Mouse (Mus musculus): ENCODE results near the gene Galnt10. TPM values are rescaled to one million over a fixed set of nuclear protein-coding genes. Genes with fewer than 3 reads are reported as not detected.
"Not testable (repeated sequence)": the region's sequence is repeated elsewhere in the genome, so short reads cannot be mapped to it uniquely, and the experiment has no call there.

Gene Galnt10
- polyA plus RNA-seq, 1 experiment = 27.2 TPM

DNA sequence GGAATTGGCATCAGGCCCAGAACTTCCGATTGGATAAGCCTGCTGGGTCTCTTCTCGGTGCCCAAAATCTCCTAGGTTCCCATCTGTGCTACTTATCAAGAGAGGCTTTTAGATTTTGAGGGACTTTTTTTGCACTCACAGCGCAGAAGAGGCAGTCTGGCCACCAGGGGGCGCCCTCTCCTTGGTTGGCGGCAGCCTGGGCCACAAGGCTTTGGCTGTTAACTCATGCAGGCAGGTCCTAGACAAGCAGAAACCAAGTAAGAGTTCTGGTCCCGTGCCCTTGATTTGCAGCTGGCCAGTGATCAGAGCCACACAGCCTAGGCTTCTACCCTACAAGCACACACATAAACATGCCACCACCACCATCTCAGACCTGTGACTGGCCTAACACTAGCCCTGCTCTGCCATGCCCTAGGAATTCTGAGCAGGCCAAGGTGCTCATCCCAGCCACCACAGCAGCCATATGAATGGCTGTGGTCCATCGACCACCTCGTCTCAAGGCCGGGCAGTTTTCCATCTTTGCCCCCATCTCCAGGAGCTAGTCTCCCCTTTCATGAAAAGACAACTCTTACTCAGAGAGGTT lies 174.8 kb downstream of the Galnt10 start:
- Histone ChIP-seq H3ac (ENCODE audit: control insufficient read depth, insufficient read length) (no peak overlapping the region), H3K36me3 (ENCODE audit: control insufficient read depth, insufficient read depth) (no peaks in the 10 kb centered on the region), H3K79me2 (ENCODE audit: control insufficient read depth, insufficient read depth) (no peaks in the 10 kb centered on the region), H3K4me2 (ENCODE audit: low read depth) (no peak overlapping the region), H3K4me3 (no peak overlapping the region), H3K27me3 (ENCODE audit: control insufficient read depth, insufficient read depth, insufficient read length) (no peaks in the 10 kb centered on the region)
- TF ChIP-seq TCF12 (IDR thresholded peaks at IDR 0.05; ENCODE audit: insufficient read depth, poor library complexity, severe bottlenecking) (no peak), MYOG (IDR thresholded peaks at IDR 0.05; ENCODE audit: control insufficient read depth in 1 of 3, insufficient read depth in 1 of 3, insufficient read length in 2 of 3, low read depth in 2 of 3) (no peak), REST (IDR thresholded peaks at IDR 0.05; ENCODE audit: insufficient read depth, insufficient read length) (no peak), MAX (IDR thresholded peaks at IDR 0.05; ENCODE audit: low read depth) (no peak), POLR2AphosphoS2 (IDR thresholded peaks at IDR 0.05; ENCODE audit: insufficient read length, low read depth) (no peak), POLR2A (IDR thresholded peaks at IDR 0.05; ENCODE audit: insufficient read length, low read depth) (no peak), SRF (IDR thresholded peaks at IDR 0.05; ENCODE audit: control insufficient read depth, insufficient read length, low read depth) (no peak), CEBPB (IDR thresholded peaks at IDR 0.05; ENCODE audit: insufficient read depth, poor library complexity, severe bottlenecking) (no peak), USF1 (IDR thresholded peaks at IDR 0.05; ENCODE audit: low read depth) (no peak), MYOD1 (IDR thresholded peaks at IDR 0.05; ENCODE audit: control insufficient read depth in 1 of 3, insufficient read length in 2 of 3, low read depth in 2 of 3) (no peak), E2F4 (IDR thresholded peaks at IDR 0.05; ENCODE audit: insufficient read depth) (no peak), TCF3 (IDR thresholded peaks at IDR 0.05; ENCODE audit: insufficient read length, low read depth) (no peak)

DNA sequence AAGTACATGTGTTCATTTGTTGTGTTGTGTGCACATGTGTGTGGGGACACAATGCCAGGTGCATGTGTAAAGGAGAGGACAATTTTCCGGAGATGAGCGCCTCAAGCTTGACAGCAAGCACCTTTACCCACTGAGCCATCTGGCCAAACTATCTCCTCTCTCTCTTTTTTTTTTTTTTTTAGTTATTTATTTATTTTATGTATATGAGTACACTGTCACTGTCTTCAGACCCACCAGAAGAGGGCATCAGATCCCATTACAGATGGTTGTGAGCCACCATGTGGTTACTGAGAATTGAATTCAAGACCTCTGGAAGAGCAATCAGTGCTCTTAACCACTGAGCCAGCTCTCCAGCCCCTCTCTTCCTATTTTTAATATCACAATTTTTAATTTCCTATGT lies 177.9 kb downstream of the Galnt10 start:
- not testable (repeated sequence) for H3K4me3 ChIP-seq; H3K27me3 ChIP-seq (ENCODE audit: control insufficient read depth, insufficient read depth, insufficient read length); H3K79me2 ChIP-seq (ENCODE audit: control insufficient read depth, insufficient read depth); H3ac ChIP-seq (ENCODE audit: control insufficient read depth, insufficient read length); H3K4me2 ChIP-seq (ENCODE audit: low read depth); H3K36me3 ChIP-seq (ENCODE audit: control insufficient read depth, insufficient read depth)

DNA sequence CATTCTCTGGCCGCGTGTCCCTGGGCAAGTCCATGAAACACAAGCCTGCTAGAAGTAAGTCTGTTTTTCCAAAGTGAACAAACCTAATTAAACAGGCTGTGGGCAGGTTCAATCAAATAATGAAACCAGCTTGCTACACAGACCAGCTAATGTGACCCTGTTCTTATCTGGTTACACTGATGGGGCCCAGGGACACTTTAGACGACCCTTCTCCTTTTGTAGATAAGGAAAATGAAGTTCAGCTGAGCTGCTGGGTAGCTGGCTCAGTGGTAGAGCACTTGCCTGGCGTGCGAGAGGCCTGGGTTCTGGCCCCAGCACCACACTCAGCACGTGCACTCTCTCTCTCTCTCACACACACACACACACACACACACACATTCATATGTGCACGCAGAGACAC lies 178.5 kb downstream of the Galnt10 start:
- TF ChIP-seq MAX (IDR thresholded peaks at IDR 0.05; ENCODE audit: low read depth) (no peak), E2F4 (IDR thresholded peaks at IDR 0.05; ENCODE audit: insufficient read depth) (no peak), POLR2A (IDR thresholded peaks at IDR 0.05; ENCODE audit: insufficient read length, low read depth) (no peak), SRF (IDR thresholded peaks at IDR 0.05; ENCODE audit: control insufficient read depth, insufficient read length, low read depth) (no peak), USF1 (IDR thresholded peaks at IDR 0.05; ENCODE audit: low read depth) (no peak), MYOD1 (IDR thresholded peaks at IDR 0.05; ENCODE audit: control insufficient read depth in 1 of 3, insufficient read length in 2 of 3, low read depth in 2 of 3) (no peak), REST (IDR thresholded peaks at IDR 0.05; ENCODE audit: insufficient read depth, insufficient read length) (no peak), CEBPB (IDR thresholded peaks at IDR 0.05; ENCODE audit: insufficient read depth, poor library complexity, severe bottlenecking) (no peak), TCF12 (IDR thresholded peaks at IDR 0.05; ENCODE audit: insufficient read depth, poor library complexity, severe bottlenecking) (no peak)
- H3K4me3 ChIP-seq = no peak overlapping the region
- no peaks in the 10 kb centered on the region for H3K79me2 ChIP-seq (ENCODE audit: control insufficient read depth, insufficient read depth)
- no peak overlapping the region for H3ac ChIP-seq (ENCODE audit: control insufficient read depth, insufficient read length)
- H3K4me2 ChIP-seq (ENCODE audit: low read depth) = no peak overlapping the region
- no peaks in the 10 kb centered on the region for H3K36me3 ChIP-seq (ENCODE audit: control insufficient read depth, insufficient read depth)
- peaks cover 11% of the 10 kb centered on the region for H3K27me3 ChIP-seq (ENCODE audit: control insufficient read depth, insufficient read depth, insufficient read length)

DNA sequence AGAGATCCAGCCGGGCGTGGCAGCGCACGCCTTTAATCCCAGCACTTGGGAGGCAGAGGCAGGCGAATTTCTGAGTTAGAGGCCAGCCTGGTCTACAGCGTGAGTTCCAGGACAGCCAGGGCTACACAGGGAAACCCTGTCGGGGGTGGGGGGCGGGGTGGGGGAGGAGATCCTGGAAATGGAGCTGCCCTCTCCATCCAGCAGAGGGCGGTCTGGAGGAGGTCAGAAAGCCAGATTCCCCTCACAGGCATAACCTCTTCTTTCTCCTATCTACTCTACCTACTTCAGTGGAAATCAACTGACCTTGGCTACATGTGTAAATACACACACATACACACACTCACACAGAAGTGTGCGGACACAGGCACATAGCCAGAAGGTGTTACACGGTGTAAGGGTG lies 180.0 kb downstream of the Galnt10 start:
- H3ac ChIP-seq (ENCODE audit: control insufficient read depth, insufficient read length); H3K79me2 ChIP-seq (ENCODE audit: control insufficient read depth, insufficient read depth); H3K36me3 ChIP-seq (ENCODE audit: control insufficient read depth, insufficient read depth); H3K4me3 ChIP-seq; H3K4me2 ChIP-seq (ENCODE audit: low read depth): not testable (repeated sequence)
- peaks cover 26% of the 10 kb centered on the region for H3K27me3 ChIP-seq (ENCODE audit: control insufficient read depth, insufficient read depth, insufficient read length)

DNA sequence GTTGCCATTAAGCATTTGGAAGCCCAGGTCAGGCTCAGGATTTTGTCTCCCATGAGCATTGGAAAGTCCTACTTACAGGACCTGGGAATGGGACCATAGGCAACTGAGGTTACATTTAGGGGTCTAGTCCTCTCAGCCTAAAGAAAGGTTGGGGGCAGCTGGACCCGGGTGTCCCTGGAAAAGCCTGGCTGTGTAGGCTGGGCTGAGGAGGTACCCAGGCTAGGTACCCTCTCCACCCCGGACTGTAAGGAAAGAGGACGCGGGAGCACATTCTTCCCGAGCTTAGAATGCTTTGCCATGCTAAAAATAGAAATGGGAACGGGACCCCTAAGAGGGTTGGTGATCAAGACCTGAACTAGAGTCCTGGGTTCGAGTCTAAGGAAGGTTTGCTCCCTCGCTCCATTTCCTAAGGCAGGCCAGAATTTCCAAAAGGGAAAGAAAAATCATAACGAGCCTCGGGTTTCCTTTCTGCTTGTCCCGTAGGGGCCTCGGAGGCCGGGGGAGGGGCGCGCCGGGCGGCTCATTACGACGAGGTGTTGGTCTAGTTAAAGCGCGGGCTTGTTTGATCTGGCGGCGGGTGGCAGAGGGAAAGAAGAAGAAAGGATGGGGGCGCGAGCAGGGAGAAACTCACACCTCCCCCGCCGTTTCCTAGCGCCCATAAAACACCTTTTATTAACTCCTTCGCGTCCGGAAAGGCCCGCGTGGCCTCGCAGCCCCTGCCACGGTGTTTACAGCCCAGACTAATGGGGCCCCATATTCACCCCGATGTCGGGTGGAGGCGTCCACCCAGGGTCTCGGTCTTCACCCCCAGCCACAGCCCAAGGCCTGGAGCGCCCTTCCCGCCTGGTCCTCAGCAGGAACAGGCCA lies 182.0 kb downstream of the Galnt10 start:
- Histone ChIP-seq H3ac (ENCODE audit: control insufficient read depth, insufficient read length) (no peak overlapping the region), H3K4me3 (no peak overlapping the region), H3K27me3 (ENCODE audit: control insufficient read depth, insufficient read depth, insufficient read length) (peaks cover 37% of the 10 kb centered on the region)

More for the DNA sequence above, 182.0 kb downstream of the Galnt10 start:
- Histone ChIP-seq H3K4me2 (ENCODE audit: low read depth) (no peak overlapping the region), H3K79me2 (ENCODE audit: control insufficient read depth, insufficient read depth) (no peaks in the 10 kb centered on the region), H3K36me3 (ENCODE audit: control insufficient read depth, insufficient read depth) (no peaks in the 10 kb centered on the region)
- TF ChIP-seq USF1 (IDR thresholded peaks at IDR 0.05; ENCODE audit: low read depth) (no peak), MYOG (IDR thresholded peaks at IDR 0.05; ENCODE audit: control insufficient read depth in 1 of 3, insufficient read depth in 1 of 3, insufficient read length in 2 of 3, low read depth in 2 of 3) (no peak), TCF12 (IDR thresholded peaks at IDR 0.05; ENCODE audit: insufficient read depth, poor library complexity, severe bottlenecking) (no peak), CEBPB (IDR thresholded peaks at IDR 0.05; ENCODE audit: insufficient read depth, poor library complexity, severe bottlenecking) (no peak), TCF3 (IDR thresholded peaks at IDR 0.05; ENCODE audit: insufficient read length, low read depth) (no peak), REST (IDR thresholded peaks at IDR 0.05; ENCODE audit: insufficient read depth, insufficient read length) (no peak), MAX (IDR thresholded peaks at IDR 0.05; ENCODE audit: low read depth) (no peak), POLR2AphosphoS2 (IDR thresholded peaks at IDR 0.05; ENCODE audit: insufficient read length, low read depth) (no peak), E2F4 (IDR thresholded peaks at IDR 0.05; ENCODE audit: insufficient read depth) (no peak), SRF (IDR thresholded peaks at IDR 0.05; ENCODE audit: control insufficient read depth, insufficient read length, low read depth) (no peak), POLR2A (IDR thresholded peaks at IDR 0.05; ENCODE audit: insufficient read length, low read depth) (no peak), MYOD1 (IDR thresholded peaks at IDR 0.05; ENCODE audit: control insufficient read depth in 1 of 3, insufficient read length in 2 of 3, low read depth in 2 of 3) (no peak)

Data from myocyte (in vitro differentiated cells).